Mouse (Mus musculus): ENCODE measurements around the gene Adcy9. TPM values are rescaled to one million over a fixed set of nuclear protein-coding genes. Genes with fewer than 3 reads are reported as not detected.
A peak's percentile ranks its signal among the peaks of the same experiment; 100 is the strongest.

Gene Adcy9
- total and polyA plus RNA-seq, 2 experiments from 2014 or later = 1.8 to 19.0 TPM

DNA sequence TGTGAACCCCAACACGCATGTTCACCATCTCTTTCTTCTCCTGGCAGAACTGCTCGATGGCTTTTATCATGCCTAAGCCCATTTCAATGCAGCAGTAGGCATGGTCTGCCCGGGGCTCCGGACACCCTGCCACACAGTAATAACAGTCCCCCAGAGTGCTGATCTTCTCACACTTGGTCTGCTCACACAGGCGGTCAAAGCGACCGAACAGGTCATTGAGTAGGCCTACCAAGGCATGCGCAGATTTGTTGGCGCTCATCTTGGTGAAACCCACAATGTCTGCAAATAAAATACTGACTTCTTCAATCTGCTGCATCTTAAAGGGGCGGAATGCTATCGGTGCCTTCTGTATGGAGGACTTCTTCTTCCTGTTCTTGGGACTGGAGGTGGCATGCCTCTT lies 2.2 kb downstream of the Adcy9 start:
- DNase-seq (ENCODE audit: low spot score) (no peak), ATAC-seq (ENCODE audit: insufficient read depth, low read depth) (no peak)
- 94% methylated on average over 11 of the region's 11 CpGs for WGBS
- Histone ChIP-seq H3K4me2 (ENCODE audit: low read depth, low read length) (peak overlapping the region; percentile 6; the same call in 1 of the 2 replicates), H3K4me3 (ENCODE audit: low read depth, low read length) (no peak overlapping the region), H3K27ac (ENCODE audit: low read depth) (no peak overlapping the region), H3K36me3 (replicated peaks; ENCODE audit: control insufficient read depth, insufficient read depth, low read length) (no peaks in the 10 kb centered on the region), H3K4me1 (ENCODE audit: control insufficient read depth, insufficient read depth) (peaks cover 44% of the 10 kb centered on the region), H3K9ac (replicated peaks; ENCODE audit: low read depth, low read length) (no peak overlapping the region), H3K9me3 (replicated peaks; ENCODE audit: control insufficient read depth, low read length) (no peaks in the 10 kb centered on the region), H3K27me3 (ENCODE audit: control insufficient read depth, insufficient read depth, low read length) (no peaks in the 10 kb centered on the region)
- TF ChIP-seq EP300 (IDR thresholded peaks at IDR 0.05; ENCODE audit: low read depth) (no peak), CTCF (IDR thresholded peaks at IDR 0.05; ENCODE audit: low read depth) (no peak)

DNA sequence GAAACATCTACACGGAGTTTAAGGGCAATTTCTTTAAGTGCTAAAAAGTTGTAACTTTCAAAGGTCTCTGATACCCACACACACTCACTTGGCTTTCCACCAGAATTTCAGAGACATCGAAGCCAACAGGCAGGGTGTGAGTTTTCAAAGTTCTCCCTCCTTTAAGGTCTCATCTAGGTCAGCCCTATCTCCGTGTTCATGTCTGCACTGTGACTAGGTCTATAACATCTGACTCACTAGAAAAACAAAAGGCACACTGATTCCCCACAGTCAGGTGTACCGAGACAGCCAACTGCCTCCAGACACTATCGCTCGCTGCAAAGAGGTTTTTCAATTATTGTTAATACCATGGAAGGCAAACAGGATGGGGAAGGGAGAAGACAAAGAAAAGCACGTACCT lies 2.8 kb downstream of the Adcy9 start:
- Histone ChIP-seq H3K4me3 (ENCODE audit: low read depth, low read length) (no peak overlapping the region), H3K9ac (replicated peaks; ENCODE audit: low read depth, low read length) (0 out of 2 replicates have a peak overlapping the region, but pooled peaks have one; percentile 1), H3K27ac (ENCODE audit: low read depth) (no peak overlapping the region), H3K4me1 (ENCODE audit: control insufficient read depth, insufficient read depth) (peaks cover 44% of the 10 kb centered on the region), H3K27me3 (ENCODE audit: control insufficient read depth, insufficient read depth, low read length) (no peaks in the 10 kb centered on the region), H3K9me3 (replicated peaks; ENCODE audit: control insufficient read depth, low read length) (no peaks in the 10 kb centered on the region), H3K36me3 (replicated peaks; ENCODE audit: control insufficient read depth, insufficient read depth, low read length) (no peaks in the 10 kb centered on the region), H3K4me2 (ENCODE audit: low read depth, low read length) (peak overlapping the region; percentile 6)
- TF ChIP-seq CTCF (IDR thresholded peaks at IDR 0.05; ENCODE audit: low read depth) (no peak), EP300 (IDR thresholded peaks at IDR 0.05; ENCODE audit: low read depth) (no peak)
- 64% methylated on average over 7 of the region's 7 CpGs for WGBS
- DNase-seq (ENCODE audit: low spot score) (no peak), ATAC-seq (ENCODE audit: insufficient read depth, low read depth) (no peak)

DNA sequence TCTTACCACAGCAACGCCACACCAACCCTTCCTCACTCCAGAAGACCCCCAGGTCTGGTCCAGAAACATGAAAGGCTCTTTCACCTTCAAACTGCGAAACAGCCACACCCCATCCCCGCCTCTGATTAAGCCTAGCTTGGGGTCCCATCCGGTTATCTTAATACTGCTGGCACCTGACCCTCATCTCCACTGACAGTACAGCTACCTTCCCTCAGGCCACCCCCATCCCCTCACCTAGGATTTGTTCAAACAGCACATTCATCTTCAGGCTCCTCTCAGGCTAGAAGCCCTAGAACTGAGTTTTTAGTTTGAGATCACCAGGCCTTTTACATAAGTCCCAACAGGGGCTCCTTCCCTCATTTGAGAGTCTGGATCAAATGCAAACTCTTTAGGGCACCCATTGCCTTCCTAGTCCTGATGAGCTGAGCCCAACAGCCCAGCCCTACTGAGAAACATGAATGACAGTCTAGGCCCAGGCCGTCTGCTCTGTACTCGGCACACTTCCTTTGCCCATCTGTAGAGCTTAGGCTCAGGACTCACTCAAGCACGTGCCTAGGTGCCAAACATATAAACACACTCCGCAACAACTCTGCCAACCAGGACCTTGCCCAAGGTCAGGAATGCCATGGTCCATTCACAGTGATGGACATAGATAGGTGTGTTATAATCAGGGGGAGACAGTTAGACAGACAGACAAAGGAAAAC lies 5.3 kb downstream of the Adcy9 start:
- peaks cover 44% of the 10 kb centered on the region for H3K4me1 ChIP-seq (ENCODE audit: control insufficient read depth, insufficient read depth)
- H3K27me3 ChIP-seq (ENCODE audit: control insufficient read depth, insufficient read depth, low read length) = no peaks in the 10 kb centered on the region
- H3K4me3 ChIP-seq (ENCODE audit: low read depth, low read length) = no peak overlapping the region
- no peak for DNase-seq (ENCODE audit: low spot score)
- no peaks in the 10 kb centered on the region for H3K9me3 ChIP-seq (replicated peaks; ENCODE audit: control insufficient read depth, low read length)
- 72% methylated on average over 8 of the region's 8 CpGs for WGBS
- ATAC-seq (ENCODE audit: insufficient read depth, low read depth) = no peak
- 0 out of 2 replicates have a peak, but pooled peaks cover 6% of the 10 kb centered on the region for H3K36me3 ChIP-seq (replicated peaks; ENCODE audit: control insufficient read depth, insufficient read depth, low read length)
- H3K4me2 ChIP-seq (ENCODE audit: low read depth, low read length) = no peak overlapping the region
- TF ChIP-seq CTCF (IDR thresholded peaks at IDR 0.05; ENCODE audit: low read depth) (no peak), EP300 (IDR thresholded peaks at IDR 0.05; ENCODE audit: low read depth) (no peak)
- no peak overlapping the region for H3K27ac ChIP-seq (ENCODE audit: low read depth)
- H3K9ac ChIP-seq (replicated peaks; ENCODE audit: low read depth, low read length) = no peak overlapping the region

DNA sequence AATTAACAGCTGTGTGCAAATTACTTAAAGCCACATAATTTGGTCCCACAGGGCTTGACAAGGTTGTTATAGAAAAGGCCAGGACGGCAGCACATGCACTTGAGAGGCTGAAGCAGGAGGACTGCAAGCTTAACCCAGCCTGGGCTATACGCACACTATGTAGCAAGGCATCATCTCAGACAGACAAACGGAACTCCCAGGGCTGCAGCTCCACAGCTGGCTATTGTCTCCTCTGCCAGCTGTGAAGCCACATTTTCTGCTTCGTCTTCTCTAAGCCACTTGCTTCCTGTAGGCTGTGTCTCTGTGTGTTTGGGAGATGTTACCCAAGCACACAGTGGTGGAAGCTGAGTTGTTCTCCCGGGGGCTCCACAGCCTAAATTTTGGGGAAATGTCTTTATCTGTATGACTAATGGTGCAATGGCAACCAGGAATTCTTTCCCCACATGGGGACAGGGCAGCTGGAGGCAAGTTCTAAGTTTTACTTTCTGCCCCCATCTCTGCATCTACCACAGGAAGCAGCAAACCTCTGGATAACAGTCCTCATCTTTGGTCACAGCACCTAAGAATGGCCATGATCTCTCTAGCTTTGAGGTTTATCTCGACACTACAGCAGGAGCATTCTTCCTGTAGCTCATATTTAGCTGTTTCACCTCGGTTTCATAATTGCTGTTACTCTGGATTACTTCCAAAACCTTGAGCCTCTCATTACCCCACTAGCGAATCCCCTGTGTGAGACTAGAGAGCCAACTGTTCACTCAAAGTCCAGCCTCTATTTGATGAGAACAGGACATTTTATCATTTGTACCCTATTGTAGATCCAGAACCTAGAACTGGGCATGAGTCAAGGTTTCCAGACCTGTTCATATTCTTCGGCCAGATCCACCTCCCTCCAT lies 6.1 kb downstream of the Adcy9 start:
- Histone ChIP-seq H3K4me1 (ENCODE audit: control insufficient read depth, insufficient read depth) (peaks cover 44% of the 10 kb centered on the region), H3K9me3 (replicated peaks; ENCODE audit: control insufficient read depth, low read length) (no peaks in the 10 kb centered on the region), H3K9ac (replicated peaks; ENCODE audit: low read depth, low read length) (no peak overlapping the region), H3K27me3 (ENCODE audit: control insufficient read depth, insufficient read depth, low read length) (no peaks in the 10 kb centered on the region), H3K4me2 (ENCODE audit: low read depth, low read length) (no peak overlapping the region), H3K36me3 (replicated peaks; ENCODE audit: control insufficient read depth, insufficient read depth, low read length) (0 out of 2 replicates have a peak, but pooled peaks cover 6% of the 10 kb centered on the region), H3K4me3 (ENCODE audit: low read depth, low read length) (no peak overlapping the region), H3K27ac (ENCODE audit: low read depth) (no peak overlapping the region)
- ATAC-seq (ENCODE audit: insufficient read depth, low read depth) (no peak), DNase-seq (ENCODE audit: low spot score) (no peak)
- TF ChIP-seq CTCF (IDR thresholded peaks at IDR 0.05; ENCODE audit: low read depth) (no peak), EP300 (IDR thresholded peaks at IDR 0.05; ENCODE audit: low read depth) (no peak)
- WGBS = 65% methylated on average over 9 of the region's 9 CpGs

DNA sequence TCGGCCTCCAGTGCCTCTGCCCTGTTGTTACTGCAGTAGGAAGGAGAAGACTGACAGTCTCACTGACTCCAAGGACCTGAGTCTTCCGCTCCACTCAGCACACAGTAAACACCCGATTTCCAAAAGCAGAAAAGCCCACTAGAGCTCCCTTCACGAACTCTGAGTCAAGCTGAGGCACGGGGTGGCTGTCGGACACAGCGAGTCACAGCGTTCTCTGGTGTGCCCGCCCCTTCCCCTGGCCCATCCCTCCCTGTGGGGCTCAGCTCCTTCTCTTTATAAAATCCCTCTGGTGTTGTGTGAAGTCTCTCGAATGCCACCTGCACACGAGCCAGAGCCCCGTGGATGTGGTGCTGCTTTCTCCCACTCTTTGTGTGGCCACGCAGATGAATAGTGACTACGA lies 7.0 kb downstream of the Adcy9 start:
- no peak overlapping the region for H3K4me2 ChIP-seq (ENCODE audit: low read depth, low read length)
- TF ChIP-seq EP300 (IDR thresholded peaks at IDR 0.05; ENCODE audit: low read depth) (no peak), CTCF (IDR thresholded peaks at IDR 0.05; ENCODE audit: low read depth) (no peak)
- H3K9me3 ChIP-seq (replicated peaks; ENCODE audit: control insufficient read depth, low read length) = no peaks in the 10 kb centered on the region
- no peak overlapping the region for H3K27ac ChIP-seq (ENCODE audit: low read depth)
- DNase-seq (ENCODE audit: low spot score) = no peak
- no peaks in the 10 kb centered on the region for H3K27me3 ChIP-seq (ENCODE audit: control insufficient read depth, insufficient read depth, low read length)
- no peak for ATAC-seq (ENCODE audit: insufficient read depth, low read depth)
- 0 out of 2 replicates have a peak, but pooled peaks cover 6% of the 10 kb centered on the region for H3K36me3 ChIP-seq (replicated peaks; ENCODE audit: control insufficient read depth, insufficient read depth, low read length)
- peaks cover 37% of the 10 kb centered on the region for H3K4me1 ChIP-seq (ENCODE audit: control insufficient read depth, insufficient read depth)
- 62% methylated on average over 14 of the region's 14 CpGs for WGBS
- H3K9ac ChIP-seq (replicated peaks; ENCODE audit: low read depth, low read length) = no peak overlapping the region
- no peak overlapping the region for H3K4me3 ChIP-seq (ENCODE audit: low read depth, low read length)
